Mouse (Mus musculus) CD4-positive, CD25-positive, alpha-beta regulatory T cell, adult 2 months (primary cell): ENCODE results near the gene Mrpl39.
A peak's percentile ranks its signal among the peaks of the same experiment; 100 is the strongest.

Experiments used
- DNase-seq: peaks from one replicate; pipeline ENCODE4 v3.0.0-alpha.2; 2012; ENCODE audit warnings: low read depth, low spot score

The Mrpl39 gene

GRCm38 (mm10) chr16:84744703-84745490 lies 9.4 kb upstream of the Mrpl39 start:
- no peak for DNase-seq

GRCm38 (mm10) chr16:84737358-84737757 lies 1.8 kb upstream of the Mrpl39 start:
- DNase-seq: peak; percentile 47

- DNase-seq: no peak
Measured at GRCm38 (mm10) chr16:84734806-84735165, 756 bp downstream of the Mrpl39 start.

- DNase-seq: no peak
Measured at GRCm38 (mm10) chr16:84720670-84721069, 14.9 kb downstream of the Mrpl39 start.

- DNase-seq: no peak
Measured at GRCm38 (mm10) chr16:84718250-84718649, 17.3 kb downstream of the Mrpl39 start.

GRCm38 (mm10) chr16:84717618-84718248 lies 17.8 kb downstream of the Mrpl39 start:
- no peak for DNase-seq

GRCm38 (mm10) chr16:84716724-84717617 lies 18.6 kb downstream of the Mrpl39 start:
- DNase-seq: no peak

- no peak for DNase-seq
Measured at GRCm38 (mm10) chr16:84716197-84716596, 19.3 kb downstream of the Mrpl39 start.

GRCm38 (mm10) chr16:84714978-84715377 lies 20.6 kb downstream of the Mrpl39 start:
- no peak for DNase-seq

GRCm38 (mm10) chr16:84713926-84714325 lies 21.6 kb downstream of the Mrpl39 start:
- DNase-seq: peak; percentile 51

GRCm38 (mm10) chr16:84713156-84713555 lies 22.4 kb downstream of the Mrpl39 start:
- peak; percentile 72 for DNase-seq

- DNase-seq: no peak
Measured at GRCm38 (mm10) chr16:84708649-84709048, 26.9 kb downstream of the Mrpl39 start.

- no peak for DNase-seq
Measured at GRCm38 (mm10) chr16:84707802-84708201, 27.7 kb downstream of the Mrpl39 start.

- no peak for DNase-seq
Measured at GRCm38 (mm10) chr16:84706571-84706970, 29.0 kb downstream of the Mrpl39 start.

- DNase-seq: no peak
Measured at GRCm38 (mm10) chr16:84705507-84705906, 30.0 kb downstream of the Mrpl39 start.

GRCm38 (mm10) chr16:84704661-84705240 lies 30.8 kb downstream of the Mrpl39 start:
- DNase-seq: peak; percentile 39

GRCm38 (mm10) chr16:84703769-84704660 lies 31.5 kb downstream of the Mrpl39 start:
- peak; percentile 34 for DNase-seq

GRCm38 (mm10) chr16:84703129-84703768 lies 32.3 kb downstream of the Mrpl39 start:
- DNase-seq: peak; percentile 87

GRCm38 (mm10) chr16:84702230-84703128 lies 33.1 kb downstream of the Mrpl39 start:
- DNase-seq: peak; percentile 69
